Mouse (Mus musculus): ENCODE measurements around the gene Slc52a3.
"Not testable (repeated sequence)": the region's sequence is repeated elsewhere in the genome, so short reads cannot be mapped to it uniquely, and the experiment has no call there.

- not testable (repeated sequence) for TF ChIP-seq CTCF (IDR thresholded peaks at IDR 0.05; ENCODE audit: borderline replicate concordance, extremely low read depth, insufficient read depth, insufficient read length); POLR2A (IDR thresholded peaks at IDR 0.05; ENCODE audit: borderline replicate concordance, extremely low read depth, insufficient read depth, insufficient read length, poor library complexity, severe bottlenecking)
These were observed 872 bp downstream of the Slc52a3 start for GRCm38 (mm10) chr2:151997190-151997575.

All from brain, embryonic 14.5 days (tissue).